Mouse (Mus musculus) CD4-positive naive resting alpha-beta T cell, adult 76 days (primary cell): Measurements from ENCODE around the gene Timd2. TPM values are rescaled to one million over a fixed set of nuclear protein-coding genes. Genes with fewer than 3 reads are reported as not detected.

Experiments
- total RNA-seq: library from RNA; stranded (reverse); gene quantifications from one replicate; pipeline ENCODE4 v1.2.4, GENCODE M21; 2023

Gene Timd2
- total RNA-seq = not detected

GRCm38 (mm10) chr11:46706664-46707356 is at the start of gene Timd2:
TSS of gene Timd2 (minus strand) at chr11:46707061.

GRCm38 (mm10) chr11:46735076-46735475 is 28.2 kb upstream of the Timd2 start, which contains the start of gene Havcr1:
TSS of gene Havcr1 (plus strand) at chr11:46735080.

GRCm38 (mm10) chr11:46629211-46629795 is 77.6 kb downstream of the Timd2 start, which contains the start of gene Dppa1:
TSS of gene Dppa1 (minus strand) at chr11:46629261.

Other genes with a start within 250 kb of the Timd2 start
- not detected for gene Gm12169, start 182.8 kb downstream of the Timd2 start, total RNA-seq
- not detected for gene BC053393, start 135.5 kb downstream of the Timd2 start, total RNA-seq
- not detected for gene Dppa1, start 77.8 kb downstream of the Timd2 start, total RNA-seq
- gene Havcr1, start 28.0 kb upstream of the Timd2 start, total RNA-seq = 0.47 TPM
- gene Timd4, start 103.7 kb upstream of the Timd2 start, total RNA-seq = 0.94 TPM